Mouse (Mus musculus): ENCODE measurements around the gene Wnt5b. TPM values are rescaled to one million over a fixed set of nuclear protein-coding genes. Genes with fewer than 3 reads are reported as not detected.

Gene Wnt5b
- polyA plus RNA-seq (2015; fragmentation: Nextera tagmentation; extraction: Ambion mirVana), result 4.1 and 5.0 TPM in 2 replicates

DNA sequence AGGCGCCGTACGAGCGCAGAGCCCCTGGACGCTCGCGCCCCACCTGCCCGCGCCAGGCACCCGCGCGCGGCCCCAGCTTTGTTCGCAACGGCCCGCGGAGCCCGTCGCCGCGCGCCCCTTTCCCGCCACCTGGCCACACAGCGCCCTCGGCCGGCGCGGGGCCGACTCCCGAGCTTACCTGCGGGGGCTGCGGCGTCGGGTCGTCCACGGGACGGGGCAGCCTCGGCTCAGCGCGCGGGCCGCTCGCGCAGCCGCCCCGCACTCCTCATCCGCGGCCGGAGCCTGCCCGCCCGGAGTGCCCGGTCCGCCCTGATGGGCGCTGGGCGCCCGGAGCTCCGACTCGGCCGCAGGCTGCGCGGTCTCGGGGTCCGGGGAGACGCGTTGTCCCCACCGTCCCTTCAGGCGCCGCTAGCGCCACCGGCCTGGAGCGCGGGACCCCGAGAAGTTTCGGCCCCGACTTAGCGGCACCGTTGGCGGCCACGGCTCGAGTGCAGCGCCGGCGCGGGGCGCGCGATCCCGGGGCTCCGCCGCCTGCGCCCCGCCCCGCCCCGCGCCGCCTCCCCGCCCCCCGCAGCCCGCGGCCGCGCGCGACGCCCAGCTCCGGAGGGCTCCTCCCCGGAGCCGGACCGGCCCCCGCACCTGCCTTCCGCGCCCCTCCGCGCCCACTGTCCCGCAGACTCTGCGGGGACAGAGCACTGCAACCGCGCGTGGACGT, at the start of gene Wnt5b:
Gene Wnt5b (minus strand): TSS at position 545 of the 715 bp plus-strand sequence.
- Histone ChIP-seq H3K27me3 (peaks cover 52% of the 10 kb centered on the region), H3K4me3 (peak within 1 kb of the TSS; percentile 78), H3K9ac (peak within 1 kb of the TSS; percentile 78), H3K4me1 (replicated peaks) (peaks cover 15% of the 10 kb centered on the region), H3K9me3 (no peaks in the 10 kb centered on the region), H3K36me3 (no peaks in the 10 kb centered on the region), H3K4me2 (peak within 1 kb of the TSS; percentile 83), H3K27ac (no peak within 1 kb of the TSS)
- ATAC-seq (ENCODE audit: low FRiP score), result peak; percentile 75
- WGBS, result under 1% methylated on average over 93 of the region's 120 CpGs

DNA sequence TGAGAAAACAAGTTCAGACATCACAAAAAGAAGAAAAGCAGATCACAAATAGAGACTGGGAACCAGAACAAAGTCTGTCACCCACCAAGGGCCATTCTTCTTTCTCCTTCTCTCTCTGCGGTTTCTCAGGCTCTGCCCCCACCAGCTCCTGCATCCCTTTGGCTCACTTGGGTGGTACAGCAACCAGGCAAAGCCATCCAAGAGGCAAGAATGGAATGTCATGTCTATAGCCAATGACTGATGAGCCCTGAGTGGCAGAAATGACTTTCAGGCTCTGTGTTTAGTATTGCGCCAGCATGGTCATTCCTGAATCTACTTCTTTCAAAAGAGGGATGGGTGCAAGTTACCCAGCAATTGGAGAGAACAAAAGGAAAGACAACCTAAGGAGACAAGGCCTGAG, 46.7 kb upstream of the Wnt5b start:
- no peak overlapping the region for H3K9ac ChIP-seq
- peaks cover 7% of the 10 kb centered on the region for H3K4me1 ChIP-seq (replicated peaks)
- ATAC-seq (ENCODE audit: low FRiP score), result no peak
- H3K4me2 ChIP-seq, result no peak overlapping the region
- H3K36me3 ChIP-seq, result peaks cover 14% of the 10 kb centered on the region
- H3K9me3 ChIP-seq, result no peaks in the 10 kb centered on the region
- no peak overlapping the region for H3K27ac ChIP-seq
- H3K4me3 ChIP-seq, result no peak overlapping the region
- WGBS, result 51% methylated on average over 2 of the region's 2 CpGs
- H3K27me3 ChIP-seq, result no peaks in the 10 kb centered on the region

- Histone ChIP-seq H3K36me3 (peaks cover 6% of the 10 kb centered on the region; the same call in 1 of the 2 replicates), H3K27ac (no peak overlapping the region), H3K4me1 (replicated peaks) (peaks cover 11% of the 10 kb centered on the region), H3K4me3 (no peak overlapping the region), H3K9me3 (no peaks in the 10 kb centered on the region), H3K4me2 (no peak overlapping the region), H3K27me3 (no peaks in the 10 kb centered on the region), H3K9ac (no peak overlapping the region)
- WGBS, result 86% methylated on average over 2 of the region's 2 CpGs
- no peak for ATAC-seq (ENCODE audit: low FRiP score)
Measured at GRCm38 (mm10) chr6:119587897-119588296, 43.8 kb upstream of the Wnt5b start.

- peaks cover 3% of the 10 kb centered on the region; the same call in 1 of the 2 replicates for H3K36me3 ChIP-seq
- no peak overlapping the region for H3K4me2 ChIP-seq
- peaks cover 11% of the 10 kb centered on the region for H3K4me1 ChIP-seq (replicated peaks)
- H3K27ac ChIP-seq, result no peak overlapping the region
- H3K9ac ChIP-seq, result no peak overlapping the region
- no peaks in the 10 kb centered on the region for H3K27me3 ChIP-seq
- no peak overlapping the region for H3K4me3 ChIP-seq
- no peaks in the 10 kb centered on the region for H3K9me3 ChIP-seq
- ATAC-seq (ENCODE audit: low FRiP score), result no peak
Measured at GRCm38 (mm10) chr6:119587454-119587853, 43.3 kb upstream of the Wnt5b start.

GRCm38 (mm10) chr6:119585652-119586375, 41.7 kb upstream of the Wnt5b start:
- peaks cover 3% of the 10 kb centered on the region; the same call in 1 of the 2 replicates for H3K36me3 ChIP-seq
- WGBS, result 54% methylated on average over 5 of the region's 5 CpGs

DNA sequence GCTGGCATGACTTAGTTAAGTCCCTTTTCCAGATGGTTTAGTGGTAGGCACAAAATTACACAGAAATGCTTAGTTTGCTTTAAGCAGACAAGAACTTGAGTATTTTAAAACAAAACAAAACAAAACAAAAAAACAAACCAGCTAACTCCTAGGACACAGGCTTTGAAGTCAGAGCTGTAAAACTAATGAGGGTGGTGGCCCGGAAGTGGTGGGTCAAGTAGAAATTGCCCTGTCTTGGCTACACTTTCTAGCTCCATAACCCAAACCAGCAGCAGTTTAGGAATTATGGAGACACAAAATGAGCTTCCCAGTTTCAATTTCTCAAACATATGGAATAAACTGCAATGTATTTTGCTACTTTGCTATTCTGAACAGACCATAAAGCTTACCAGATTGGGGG, 39.9 kb upstream of the Wnt5b start:
- no peak for ATAC-seq (ENCODE audit: low FRiP score)
- Histone ChIP-seq H3K9ac (no peak overlapping the region), H3K4me3 (no peak overlapping the region), H3K4me2 (no peak overlapping the region), H3K4me1 (replicated peaks) (peaks cover 11% of the 10 kb centered on the region), H3K27ac (no peak overlapping the region), H3K27me3 (no peaks in the 10 kb centered on the region), H3K36me3 (0 out of 2 replicates have a peak, but pooled peaks cover 3% of the 10 kb centered on the region), H3K9me3 (no peaks in the 10 kb centered on the region)
- WGBS, result 63% methylated on average over 1 of the region's 1 CpGs

More at GRCm38 (mm10) chr6:119585652-119586375, 41.7 kb upstream of the Wnt5b start:
- H3K27me3 ChIP-seq, result no peaks in the 10 kb centered on the region
- no peak overlapping the region for H3K27ac ChIP-seq
- H3K4me3 ChIP-seq, result no peak overlapping the region
- no peak overlapping the region for H3K9ac ChIP-seq
- no peaks in the 10 kb centered on the region for H3K9me3 ChIP-seq
- no peak overlapping the region for H3K4me2 ChIP-seq
- peak; percentile 39; the same call in 1 of the 2 replicates for ATAC-seq (ENCODE audit: low FRiP score)
- H3K4me1 ChIP-seq (replicated peaks), result peaks cover 11% of the 10 kb centered on the region

DNA sequence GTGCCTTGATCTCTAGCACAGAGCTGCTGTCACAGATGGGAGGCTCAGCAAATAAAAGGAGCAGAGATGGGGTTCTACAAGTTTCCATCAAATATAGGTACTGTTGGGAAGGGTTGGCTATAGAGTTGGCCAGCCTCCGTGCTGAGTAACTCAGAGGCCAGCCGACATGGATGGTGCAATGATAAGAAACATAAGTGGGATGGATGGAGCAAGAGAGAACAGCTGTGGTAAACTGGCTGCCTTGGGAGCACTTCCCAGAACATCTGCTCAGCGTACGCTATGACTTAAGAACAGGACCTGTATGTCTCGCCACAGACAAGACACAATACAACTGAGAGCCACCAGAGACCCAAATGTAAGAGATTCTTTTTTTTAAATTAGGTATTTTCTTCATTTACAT, 39.0 kb upstream of the Wnt5b start:
- no peak for ATAC-seq (ENCODE audit: low FRiP score)
- Histone ChIP-seq H3K4me3 (no peak overlapping the region), H3K9me3 (no peaks in the 10 kb centered on the region), H3K27ac (no peak overlapping the region), H3K27me3 (no peaks in the 10 kb centered on the region), H3K4me2 (no peak overlapping the region), H3K4me1 (replicated peaks) (peaks cover 11% of the 10 kb centered on the region), H3K36me3 (no peaks in the 10 kb centered on the region), H3K9ac (no peak overlapping the region)
- 94% methylated on average over 5 of the region's 5 CpGs for WGBS

DNA sequence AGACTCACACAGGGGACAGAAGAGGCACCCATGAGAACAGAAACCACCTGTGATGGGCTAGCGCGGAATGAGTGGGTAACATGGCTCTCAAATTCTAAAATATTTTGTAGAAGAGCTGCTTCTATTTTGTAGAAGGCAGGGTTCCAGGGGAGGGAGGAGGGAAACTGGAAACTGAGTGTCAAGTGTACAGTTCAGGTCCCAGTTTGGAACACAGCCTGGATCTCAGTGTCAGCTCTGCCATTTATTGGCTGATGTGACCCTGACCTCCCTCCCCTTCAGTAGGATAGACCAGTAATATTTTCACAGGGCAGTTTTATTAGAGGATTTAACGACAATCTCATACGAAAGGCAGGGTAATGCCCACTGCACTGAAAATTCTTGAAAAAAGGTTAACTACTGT, 32.6 kb upstream of the Wnt5b start:
- WGBS, result 95% methylated on average over 4 of the region's 4 CpGs
- Histone ChIP-seq H3K27me3 (no peaks in the 10 kb centered on the region), H3K9ac (no peak overlapping the region), H3K4me3 (no peak overlapping the region), H3K9me3 (no peaks in the 10 kb centered on the region), H3K4me1 (replicated peaks) (no peaks in the 10 kb centered on the region), H3K27ac (no peak overlapping the region), H3K36me3 (peaks cover 42% of the 10 kb centered on the region), H3K4me2 (no peak overlapping the region)
- ATAC-seq (ENCODE audit: low FRiP score), result no peak

- H3K4me3 ChIP-seq, result no peak overlapping the region
- no peak overlapping the region for H3K27ac ChIP-seq
- H3K27me3 ChIP-seq, result no peaks in the 10 kb centered on the region
- ATAC-seq (ENCODE audit: low FRiP score), result no peak
- no peak overlapping the region for H3K9ac ChIP-seq
- peaks cover 54% of the 10 kb centered on the region for H3K36me3 ChIP-seq
- H3K9me3 ChIP-seq, result no peaks in the 10 kb centered on the region
- no peak overlapping the region for H3K4me2 ChIP-seq
- no peaks in the 10 kb centered on the region for H3K4me1 ChIP-seq (replicated peaks)
- WGBS, result 97% methylated on average over 12 of the region's 12 CpGs
Measured at GRCm38 (mm10) chr6:119575331-119575730, 31.2 kb upstream of the Wnt5b start.

GRCm38 (mm10) chr6:119572296-119572695, 28.1 kb upstream of the Wnt5b start:
- Histone ChIP-seq H3K4me2 (no peak overlapping the region), H3K9ac (no peak overlapping the region), H3K27ac (no peak overlapping the region), H3K4me1 (replicated peaks) (no peaks in the 10 kb centered on the region), H3K27me3 (no peaks in the 10 kb centered on the region), H3K4me3 (no peak overlapping the region), H3K9me3 (no peaks in the 10 kb centered on the region), H3K36me3 (peaks cover 63% of the 10 kb centered on the region)
- 81% methylated on average over 7 of the region's 7 CpGs for WGBS
- ATAC-seq (ENCODE audit: low FRiP score), result no peak

DNA sequence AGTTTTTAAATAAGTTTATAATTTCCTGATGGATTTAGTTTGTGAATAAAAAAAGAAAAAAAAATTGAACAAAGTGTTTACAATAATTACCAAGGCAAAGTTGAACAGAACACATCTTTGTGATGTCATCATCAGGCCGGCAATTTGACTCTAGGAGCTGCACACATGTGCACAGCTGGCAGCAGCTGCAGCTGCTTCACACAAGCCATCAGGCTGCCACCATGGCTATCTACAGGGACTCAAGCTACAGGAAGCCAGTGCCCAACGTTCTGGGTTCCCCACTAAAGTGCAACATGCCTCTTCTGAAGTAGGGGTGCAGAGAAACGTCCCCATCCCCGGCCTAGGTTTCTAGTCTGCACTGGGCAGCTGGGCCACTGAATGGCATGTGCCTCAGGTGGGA, 26.6 kb upstream of the Wnt5b start:
- no peak overlapping the region for H3K27ac ChIP-seq
- no peaks in the 10 kb centered on the region for H3K9me3 ChIP-seq
- no peak overlapping the region for H3K4me3 ChIP-seq
- H3K36me3 ChIP-seq, result peaks cover 60% of the 10 kb centered on the region
- H3K4me2 ChIP-seq, result no peak overlapping the region
- no peak for ATAC-seq (ENCODE audit: low FRiP score)
- H3K9ac ChIP-seq, result no peak overlapping the region
- H3K27me3 ChIP-seq, result no peaks in the 10 kb centered on the region
- 88% methylated on average over 4 of the region's 4 CpGs for WGBS
- H3K4me1 ChIP-seq (replicated peaks), result peaks cover 8% of the 10 kb centered on the region; the same call in 1 of the 2 replicates

DNA sequence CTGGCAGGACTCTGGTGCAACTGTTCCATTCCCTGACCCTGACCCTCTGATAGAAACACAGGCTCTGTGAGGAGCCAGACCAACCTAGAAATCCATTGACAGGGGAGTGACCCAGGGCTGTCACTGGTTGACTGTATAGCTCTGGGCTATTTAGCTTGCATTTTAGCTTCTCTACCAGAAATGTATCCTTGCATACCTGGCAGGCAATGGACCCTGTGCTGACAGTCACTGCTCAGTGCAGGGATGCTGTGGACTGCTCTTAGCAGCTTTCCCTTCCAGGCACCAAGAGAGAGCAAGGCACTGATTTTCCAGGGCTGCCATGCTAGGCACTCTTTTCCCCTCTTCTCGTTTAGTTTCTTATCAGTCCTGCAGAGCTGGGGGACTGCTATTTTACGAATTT, 24.2 kb upstream of the Wnt5b start:
- H3K4me2 ChIP-seq, result no peak overlapping the region
- H3K27me3 ChIP-seq, result no peaks in the 10 kb centered on the region
- H3K9ac ChIP-seq, result no peak overlapping the region
- no peaks in the 10 kb centered on the region for H3K9me3 ChIP-seq
- H3K4me3 ChIP-seq, result no peak overlapping the region
- WGBS, result 86% methylated on average over 2 of the region's 2 CpGs
- H3K27ac ChIP-seq, result no peak overlapping the region
- no peak for ATAC-seq (ENCODE audit: low FRiP score)
- H3K36me3 ChIP-seq, result peaks cover 37% of the 10 kb centered on the region
- peaks cover 8% of the 10 kb centered on the region; the same call in 1 of the 2 replicates for H3K4me1 ChIP-seq (replicated peaks)
